Mouse (Mus musculus): ENCODE data around the gene Prdm16.

Prdm16 gene

GRCm38 (mm10) chr4:154516470-154516869 is 120.2 kb downstream of the Prdm16 start:
- DNase-seq (ENCODE audit: low read depth, low spot score) = no peak

- DNase-seq (ENCODE audit: low read depth, low spot score) = no peak
These were observed 123.0 kb downstream of the Prdm16 start for GRCm38 (mm10) chr4:154513664-154514063.

GRCm38 (mm10) chr4:154512518-154513090 is 124.1 kb downstream of the Prdm16 start:
- DNase-seq (ENCODE audit: low read depth, low spot score) = no peak

- DNase-seq (ENCODE audit: low read depth, low spot score) = no peak
These were observed 124.9 kb downstream of the Prdm16 start for GRCm38 (mm10) chr4:154511767-154512166.

GRCm38 (mm10) chr4:154506774-154507435 is 129.8 kb downstream of the Prdm16 start:
- DNase-seq (ENCODE audit: low read depth, low spot score) = peak; percentile 9

GRCm38 (mm10) chr4:154505313-154505712 is 131.4 kb downstream of the Prdm16 start:
- DNase-seq (ENCODE audit: low read depth, low spot score) = no peak

GRCm38 (mm10) chr4:154503260-154503829 is 133.3 kb downstream of the Prdm16 start:
- DNase-seq (ENCODE audit: low read depth, low spot score) = no peak

GRCm38 (mm10) chr4:154502403-154503000 is 134.2 kb downstream of the Prdm16 start:
- peak; percentile 46 for DNase-seq (ENCODE audit: low read depth, low spot score)

GRCm38 (mm10) chr4:154500695-154501094 is 136.0 kb downstream of the Prdm16 start:
- DNase-seq (ENCODE audit: low read depth, low spot score) = no peak

- no peak for DNase-seq (ENCODE audit: low read depth, low spot score)
These were observed 136.8 kb downstream of the Prdm16 start for GRCm38 (mm10) chr4:154499701-154500523.

- DNase-seq (ENCODE audit: low read depth, low spot score) = peak; percentile 88
These were observed 139.1 kb downstream of the Prdm16 start for GRCm38 (mm10) chr4:154497423-154498175.

- peak; percentile 70 for DNase-seq (ENCODE audit: low read depth, low spot score)
These were observed 139.7 kb downstream of the Prdm16 start for GRCm38 (mm10) chr4:154496991-154497390.

GRCm38 (mm10) chr4:154496522-154496921 is 140.2 kb downstream of the Prdm16 start:
- DNase-seq (ENCODE audit: low read depth, low spot score) = no peak

GRCm38 (mm10) chr4:154493996-154494395 is 142.7 kb downstream of the Prdm16 start:
- no peak for DNase-seq (ENCODE audit: low read depth, low spot score)

- no peak for DNase-seq (ENCODE audit: low read depth, low spot score)
These were observed 144.0 kb downstream of the Prdm16 start for GRCm38 (mm10) chr4:154492714-154493121.

- no peak for DNase-seq (ENCODE audit: low read depth, low spot score)
These were observed 144.4 kb downstream of the Prdm16 start for GRCm38 (mm10) chr4:154492268-154492667.

- DNase-seq (ENCODE audit: low read depth, low spot score) = no peak
These were observed 148.6 kb downstream of the Prdm16 start for GRCm38 (mm10) chr4:154488031-154488430.

GRCm38 (mm10) chr4:154482695-154483094 is 154.0 kb downstream of the Prdm16 start:
- no peak for DNase-seq (ENCODE audit: low read depth, low spot score)

- DNase-seq (ENCODE audit: low read depth, low spot score) = no peak
These were observed 154.7 kb downstream of the Prdm16 start for GRCm38 (mm10) chr4:154481771-154482637.
